Mouse (Mus musculus): ENCODE data around the gene Il1r2. TPM values are rescaled to one million over a fixed set of nuclear protein-coding genes. Genes with fewer than 3 reads are reported as not detected.

The Il1r2 gene
- polyA plus RNA-seq, 1 experiment from 2014 or later: 3.9 TPM

DNA sequence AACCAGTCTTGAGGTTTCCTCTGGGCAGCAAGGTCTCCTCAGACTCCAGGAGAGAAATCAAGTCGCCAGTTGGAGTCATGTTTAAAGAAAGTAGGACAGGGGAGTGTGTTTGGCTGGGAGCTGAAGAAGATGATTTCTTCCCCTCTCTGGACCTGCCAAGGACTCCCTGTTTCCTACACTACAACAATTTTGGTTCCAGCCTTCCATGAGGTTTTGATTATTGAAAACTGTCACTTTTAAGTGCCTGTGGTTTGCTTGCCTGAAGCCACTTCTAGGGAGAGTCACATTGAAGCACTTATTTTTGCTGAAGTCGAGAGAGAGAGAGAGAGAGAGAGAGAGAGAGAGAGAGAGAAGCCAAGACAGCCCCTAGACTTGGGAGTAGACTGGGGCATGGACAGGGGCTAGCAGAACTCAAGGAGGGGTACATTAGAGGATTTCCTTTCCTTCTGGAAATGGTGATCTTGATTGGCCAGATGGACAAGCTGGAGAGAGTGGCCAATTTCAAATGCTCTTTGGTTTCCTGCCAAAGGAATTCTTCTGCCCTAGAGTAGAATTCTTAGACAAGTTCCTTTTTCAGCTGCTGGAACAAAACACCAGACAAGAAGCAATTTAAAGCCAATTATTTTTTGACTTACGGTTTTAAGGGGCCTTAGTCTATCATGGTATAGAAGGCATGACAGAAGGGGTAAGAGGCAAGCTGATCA is 20.9 kb downstream of the Il1r2 start:
- Histone ChIP-seq H3K4me1 (ENCODE audit: insufficient read depth, low read depth, low read length) (no peaks in the 10 kb centered on the region), H3K36me3 (ENCODE audit: insufficient read depth, low read length) (no peaks in the 10 kb centered on the region), H3K4me3 (ENCODE audit: low read depth, low read length) (no peak overlapping the region), H3K27ac (ENCODE audit: low read length) (no peak overlapping the region), H3K4me2 (replicated peaks; ENCODE audit: low read depth, low read length) (no peak overlapping the region), H3K27me3 (replicated peaks; ENCODE audit: insufficient read depth, low read length) (no peaks in the 10 kb centered on the region), H3K9ac (replicated peaks; ENCODE audit: low read depth) (no peak overlapping the region), H3K9me3 (ENCODE audit: low read length) (no peaks in the 10 kb centered on the region)
- TF ChIP-seq EP300 (IDR thresholded peaks at IDR 0.05) (no peak), CTCF (IDR thresholded peaks at IDR 0.05) (no peak)
- 55% methylated on average over 3 of the region's 3 CpGs for WGBS
- DNase-seq (ENCODE audit: low spot score) (no peak), ATAC-seq (no peak)

DNA sequence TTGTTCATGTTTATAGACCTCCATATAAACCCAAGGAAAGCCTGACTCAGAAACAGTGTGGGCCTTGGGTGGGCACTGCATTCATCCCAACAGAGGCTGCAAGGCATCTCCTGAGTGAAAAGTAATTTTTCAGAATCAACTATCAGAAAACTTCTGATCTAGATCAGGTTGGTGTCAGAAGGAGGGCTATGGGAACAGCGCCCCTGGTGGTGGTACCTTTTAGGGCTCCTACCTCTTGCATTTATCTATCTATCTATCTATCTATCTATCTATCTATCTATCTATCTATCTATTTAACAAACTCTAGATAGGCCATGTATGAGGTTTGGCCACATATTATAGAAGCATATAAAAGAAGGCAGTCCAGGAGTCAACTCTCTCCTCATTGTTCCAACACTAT is 21.7 kb downstream of the Il1r2 start:
- WGBS: 16% methylated on average over 1 of the region's 1 CpGs
- no peak for ATAC-seq
- Histone ChIP-seq H3K36me3 (ENCODE audit: insufficient read depth, low read length) (no peaks in the 10 kb centered on the region), H3K4me1 (ENCODE audit: insufficient read depth, low read depth, low read length) (no peaks in the 10 kb centered on the region), H3K4me2 (replicated peaks; ENCODE audit: low read depth, low read length) (no peak overlapping the region), H3K27ac (ENCODE audit: low read length) (no peak overlapping the region), H3K9ac (replicated peaks; ENCODE audit: low read depth) (no peak overlapping the region), H3K4me3 (ENCODE audit: low read depth, low read length) (no peak overlapping the region), H3K9me3 (ENCODE audit: low read length) (no peaks in the 10 kb centered on the region), H3K27me3 (replicated peaks; ENCODE audit: insufficient read depth, low read length) (no peaks in the 10 kb centered on the region)
- TF ChIP-seq CTCF (IDR thresholded peaks at IDR 0.05) (peak; percentile 28), EP300 (IDR thresholded peaks at IDR 0.05) (no peak)
- no peak for DNase-seq (ENCODE audit: low spot score)

DNA sequence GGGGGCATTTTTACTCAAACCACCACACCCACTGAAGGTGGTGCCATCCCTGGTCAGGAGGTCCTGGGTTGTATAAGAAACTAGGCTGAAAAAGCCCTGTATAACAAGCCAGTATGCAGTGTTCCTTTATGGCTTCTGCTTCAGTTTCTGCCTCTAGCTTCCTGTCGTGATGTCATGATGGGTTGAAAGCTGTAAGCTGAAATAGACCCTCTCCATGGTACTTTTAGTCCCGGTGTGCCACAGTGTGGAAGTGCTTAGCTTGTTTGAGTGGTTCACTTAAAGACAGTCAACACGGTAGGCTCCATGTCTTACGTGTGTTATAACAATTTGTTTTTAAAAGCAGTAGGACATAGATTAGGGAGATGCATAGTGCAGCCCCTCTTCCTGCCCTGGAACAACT is 32.4 kb downstream of the Il1r2 start:
- no peaks in the 10 kb centered on the region for H3K36me3 ChIP-seq (ENCODE audit: insufficient read depth, low read length)
- WGBS: 59% methylated on average over 4 of the region's 4 CpGs
- ATAC-seq: no peak

DNA sequence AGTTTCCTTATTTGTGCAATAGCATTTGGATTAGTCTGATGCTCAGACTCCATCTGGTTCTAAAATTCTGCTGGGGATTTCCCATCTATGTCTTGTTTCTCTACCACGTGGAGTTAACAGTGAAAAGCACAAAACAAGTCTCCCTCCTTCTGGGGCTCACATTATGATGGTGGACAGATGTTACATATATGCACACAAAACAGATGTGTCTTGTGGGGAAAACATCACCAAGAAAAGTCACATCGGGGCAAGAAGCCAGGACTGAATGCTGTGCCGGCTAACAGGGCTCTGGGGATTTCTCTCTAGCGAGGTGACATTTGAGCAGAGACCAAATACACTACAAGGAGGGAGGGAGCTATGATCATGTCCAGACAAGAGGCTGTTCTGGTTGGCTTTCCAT is 32.8 kb downstream of the Il1r2 start:
- H3K9me3 ChIP-seq (ENCODE audit: low read length): no peaks in the 10 kb centered on the region
- no peaks in the 10 kb centered on the region for H3K27me3 ChIP-seq (replicated peaks; ENCODE audit: insufficient read depth, low read length)
- no peaks in the 10 kb centered on the region for H3K36me3 ChIP-seq (ENCODE audit: insufficient read depth, low read length)
- no peak overlapping the region for H3K27ac ChIP-seq (ENCODE audit: low read length)
- H3K4me1 ChIP-seq (ENCODE audit: insufficient read depth, low read depth, low read length): no peaks in the 10 kb centered on the region
- DNase-seq (ENCODE audit: low spot score): peak; percentile 54
- WGBS: 57% methylated on average over 4 of the region's 4 CpGs
- ATAC-seq: peak; percentile 65
- TF ChIP-seq CTCF (IDR thresholded peaks at IDR 0.05) (no peak), EP300 (IDR thresholded peaks at IDR 0.05) (0 out of 2 replicates have a peak, but pooled peaks have one; percentile 9)
- H3K4me3 ChIP-seq (ENCODE audit: low read depth, low read length): no peak overlapping the region
- no peak overlapping the region for H3K4me2 ChIP-seq (replicated peaks; ENCODE audit: low read depth, low read length)
- no peak overlapping the region for H3K9ac ChIP-seq (replicated peaks; ENCODE audit: low read depth)

More for the DNA sequence above, 32.4 kb downstream of the Il1r2 start:
- no peak for TF ChIP-seq CTCF (IDR thresholded peaks at IDR 0.05)
- no peak for TF ChIP-seq EP300 (IDR thresholded peaks at IDR 0.05)
- no peaks in the 10 kb centered on the region for H3K9me3 ChIP-seq (ENCODE audit: low read length)
- no peak overlapping the region for H3K4me3 ChIP-seq (ENCODE audit: low read depth, low read length)
- DNase-seq (ENCODE audit: low spot score): no peak
- no peak overlapping the region for H3K4me2 ChIP-seq (replicated peaks; ENCODE audit: low read depth, low read length)
- H3K4me1 ChIP-seq (ENCODE audit: insufficient read depth, low read depth, low read length): no peaks in the 10 kb centered on the region
- no peak overlapping the region for H3K27ac ChIP-seq (ENCODE audit: low read length)
- H3K9ac ChIP-seq (replicated peaks; ENCODE audit: low read depth): no peak overlapping the region
- H3K27me3 ChIP-seq (replicated peaks; ENCODE audit: insufficient read depth, low read length): no peaks in the 10 kb centered on the region

DNA sequence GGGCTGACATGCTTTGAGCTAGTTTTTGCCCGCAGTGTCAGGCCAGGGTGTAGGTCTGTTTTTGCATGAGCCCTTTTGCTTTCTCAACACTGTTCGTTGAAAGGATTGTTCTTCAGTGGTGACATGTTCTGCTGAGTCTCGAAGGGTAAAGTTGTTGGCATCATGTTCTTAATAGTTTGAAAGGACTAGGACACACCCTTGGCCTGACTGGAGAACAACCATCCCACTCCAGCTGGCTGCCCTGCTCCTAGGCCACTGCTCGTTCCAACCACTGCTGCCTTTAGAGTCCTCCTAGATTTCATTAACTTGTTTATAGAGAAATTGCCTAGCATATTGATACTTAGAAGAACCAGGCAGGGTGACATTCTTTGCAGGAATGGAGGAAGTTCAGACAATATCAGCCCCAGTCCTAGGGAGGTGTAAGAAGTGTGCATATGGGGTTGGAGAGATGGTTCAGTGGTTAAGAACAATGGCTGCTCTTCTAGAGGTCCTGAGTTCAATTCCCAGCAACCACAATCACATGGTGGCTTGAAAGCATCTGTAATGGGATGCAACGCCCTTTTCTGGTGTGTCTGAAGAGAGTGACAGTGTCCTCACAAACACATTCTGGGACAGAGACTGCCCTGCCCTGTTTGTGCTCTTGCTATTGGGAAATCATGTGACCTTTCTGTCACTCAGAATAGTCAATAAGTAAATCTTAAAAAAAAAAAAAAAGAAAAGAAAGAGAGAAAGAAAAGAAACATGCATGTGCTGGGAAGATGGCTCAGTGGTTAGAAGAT is 34.3 kb downstream of the Il1r2 start:
- Histone ChIP-seq H3K4me3 (ENCODE audit: low read depth, low read length) (no peak overlapping the region), H3K36me3 (ENCODE audit: insufficient read depth, low read length) (no peaks in the 10 kb centered on the region), H3K4me2 (replicated peaks; ENCODE audit: low read depth, low read length) (no peak overlapping the region), H3K9me3 (ENCODE audit: low read length) (no peaks in the 10 kb centered on the region), H3K27ac (ENCODE audit: low read length) (no peak overlapping the region), H3K4me1 (ENCODE audit: insufficient read depth, low read depth, low read length) (no peaks in the 10 kb centered on the region), H3K9ac (replicated peaks; ENCODE audit: low read depth) (no peak overlapping the region), H3K27me3 (replicated peaks; ENCODE audit: insufficient read depth, low read length) (no peaks in the 10 kb centered on the region)
- no peak for TF ChIP-seq CTCF (IDR thresholded peaks at IDR 0.05)
- TF ChIP-seq EP300 (IDR thresholded peaks at IDR 0.05): no peak
- DNase-seq (ENCODE audit: low spot score): no peak
- WGBS: 83% methylated on average over 5 of the region's 5 CpGs
- no peak for ATAC-seq

DNA sequence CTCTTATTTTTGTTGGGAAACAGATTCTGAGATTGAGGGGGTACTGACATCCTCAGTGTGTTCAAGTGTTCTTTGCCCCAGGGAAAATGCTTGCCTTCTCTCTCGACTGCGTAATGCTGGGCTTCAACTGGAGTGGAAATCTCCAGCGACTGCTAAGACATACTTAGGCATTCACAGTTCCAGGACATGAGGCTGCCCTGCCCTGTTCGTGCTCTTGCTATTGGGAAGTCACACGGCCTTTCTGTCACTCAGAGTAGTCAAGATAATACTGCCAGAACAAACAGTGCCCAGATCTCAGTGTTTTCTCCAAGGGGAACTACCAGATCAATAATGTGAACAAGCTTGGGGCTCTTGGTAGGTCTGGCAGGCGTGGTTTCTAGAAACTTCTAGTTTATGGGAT is 35.9 kb downstream of the Il1r2 start:
- ATAC-seq (peak; percentile 30; the same call in 1 of the 2 replicates), DNase-seq (ENCODE audit: low spot score) (no peak)
- no peaks in the 10 kb centered on the region for H3K27me3 ChIP-seq (replicated peaks; ENCODE audit: insufficient read depth, low read length)
- WGBS: 52% methylated on average over 6 of the region's 6 CpGs
- H3K4me2 ChIP-seq (replicated peaks; ENCODE audit: low read depth, low read length): no peak overlapping the region
- no peak for TF ChIP-seq EP300 (IDR thresholded peaks at IDR 0.05)
- TF ChIP-seq CTCF (IDR thresholded peaks at IDR 0.05): no peak
- no peaks in the 10 kb centered on the region for H3K36me3 ChIP-seq (ENCODE audit: insufficient read depth, low read length)
- no peaks in the 10 kb centered on the region for H3K4me1 ChIP-seq (ENCODE audit: insufficient read depth, low read depth, low read length)
- H3K27ac ChIP-seq (ENCODE audit: low read length): no peak overlapping the region
- H3K9ac ChIP-seq (replicated peaks; ENCODE audit: low read depth): no peak overlapping the region
- no peaks in the 10 kb centered on the region for H3K9me3 ChIP-seq (ENCODE audit: low read length)
- no peak overlapping the region for H3K4me3 ChIP-seq (ENCODE audit: low read depth, low read length)
